Mouse (Mus musculus) forebrain, embryonic 13.5 days (tissue): ENCODE measurements around the gene Id3. TPM values are rescaled to one million over a fixed set of nuclear protein-coding genes. Genes with fewer than 3 reads are reported as not detected.

Source experiments
- ATAC-seq: fragments of 200-750 bp; cut with Nextera tagmentation; 2 replicates; pipeline ENCODE4 v1.8.0; 2017
- H3K27ac ChIP-seq: fragments of 300-500 bp; sonication (generic); 2 replicates; pipeline ENCODE4 v1.5.1; 2015; ENCODE audit warnings: inconsistent platforms, mild to moderate bottlenecking, moderate library complexity
- H3K27me3 ChIP-seq: fragments of 300-500 bp; sonication (generic); 2 replicates; pipeline ENCODE4 v1.6.1; 2015; ENCODE audit warnings: mild to moderate bottlenecking, inconsistent platforms
- H3K36me3 ChIP-seq: fragments of 300-500 bp; sonication (generic); 2 replicates; pipeline ENCODE4 v1.6.1; 2015; ENCODE audit warnings: mild to moderate bottlenecking, inconsistent platforms; ENCODE audit not compliant: poor library complexity, severe bottlenecking
- H3K4me1 ChIP-seq: fragments of 300-500 bp; sonication (generic); 2 replicates; pipeline ENCODE4 v1.6.1; 2015; ENCODE audit warnings: inconsistent platforms
- H3K4me2 ChIP-seq: fragments of 300-500 bp; sonication (generic); 2 replicates; pipeline ENCODE4 v1.6.1; 2015; ENCODE audit warnings: inconsistent platforms, mild to moderate bottlenecking, moderate library complexity
- H3K4me3 ChIP-seq: fragments of 300-500 bp; sonication (generic); 2 replicates; pipeline ENCODE4 v1.5.1; 2015; ENCODE audit warnings: mild to moderate bottlenecking, inconsistent platforms
- H3K9ac ChIP-seq: fragments of 300-500 bp; sonication (generic); 2 replicates; pipeline ENCODE4 v1.6.1; 2015; ENCODE audit warnings: mild to moderate bottlenecking, inconsistent platforms
- H3K9me3 ChIP-seq: fragments of 300-500 bp; sonication (generic); replicated peaks from 2 replicates; pipeline ENCODE4 v1.6.1; 2016; ENCODE audit warnings: inconsistent platforms
- WGBS: fragments of 180-500 bp; shearing (Covaris S2); methylation state at CpG from one replicate; pipeline ENCODE4 v1.1.7; 2015; 5-methylcytosine and 5-hydroxymethylcytosine counted together
- polyA plus RNA-seq: library from polyadenylated mRNA; unstranded; fragments of >200 nt; fragmentation: Nextera tagmentation; extraction: Ambion mirVana; gene quantifications from 2 replicates; pipeline ENCODE4 v1.2.1, GENCODE M21; 2015

The Id3 gene
- polyA plus RNA-seq, 1 experiment from 2014 or later: 90.9 TPM

DNA sequence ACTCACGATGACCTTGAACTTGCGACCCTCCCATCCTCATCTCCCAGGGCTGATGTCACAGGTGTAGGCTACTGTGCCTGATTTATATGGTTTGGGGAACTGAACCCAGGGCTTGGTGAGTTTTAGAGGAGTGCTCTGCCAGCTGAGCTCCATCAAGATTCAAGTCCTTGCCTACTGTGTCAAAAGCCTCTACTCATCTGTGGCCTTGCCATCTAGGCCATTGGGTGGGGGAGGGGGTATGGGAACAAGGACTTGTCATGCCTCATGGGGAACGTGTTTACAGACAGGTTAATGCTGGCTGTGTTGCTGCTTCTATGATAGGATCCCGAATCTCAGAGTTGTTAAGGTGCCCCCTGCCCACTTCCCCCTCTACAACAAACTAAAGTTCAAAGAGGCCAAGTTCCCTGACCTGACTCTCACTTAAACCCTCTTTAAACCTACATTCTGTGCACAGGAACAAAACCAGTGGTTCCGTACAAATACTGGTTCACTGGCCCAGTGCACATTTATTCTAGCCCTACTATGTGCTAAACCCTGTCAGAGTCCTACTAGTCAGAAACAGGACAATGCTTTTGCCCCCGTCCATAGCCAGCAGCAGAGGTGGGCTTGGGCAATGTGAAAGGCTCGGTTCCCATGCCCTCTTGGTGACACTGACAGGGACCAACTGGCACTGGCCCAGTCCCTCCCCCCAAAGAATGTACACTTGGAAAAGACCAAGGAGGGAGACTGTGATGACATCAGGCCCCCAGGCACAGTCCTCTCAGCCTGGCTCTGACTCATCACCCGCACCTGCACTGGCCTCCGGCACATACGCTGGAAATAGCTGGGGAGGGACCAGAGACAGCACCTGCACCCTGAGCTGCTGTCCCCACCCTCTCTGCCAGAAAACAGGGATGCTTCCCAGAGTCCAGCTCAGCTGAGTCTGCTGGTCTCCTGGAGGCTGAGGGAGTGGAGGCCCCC lies 33.1 kb upstream of the Id3 start:
- no peak overlapping the region for H3K4me2 ChIP-seq

DNA sequence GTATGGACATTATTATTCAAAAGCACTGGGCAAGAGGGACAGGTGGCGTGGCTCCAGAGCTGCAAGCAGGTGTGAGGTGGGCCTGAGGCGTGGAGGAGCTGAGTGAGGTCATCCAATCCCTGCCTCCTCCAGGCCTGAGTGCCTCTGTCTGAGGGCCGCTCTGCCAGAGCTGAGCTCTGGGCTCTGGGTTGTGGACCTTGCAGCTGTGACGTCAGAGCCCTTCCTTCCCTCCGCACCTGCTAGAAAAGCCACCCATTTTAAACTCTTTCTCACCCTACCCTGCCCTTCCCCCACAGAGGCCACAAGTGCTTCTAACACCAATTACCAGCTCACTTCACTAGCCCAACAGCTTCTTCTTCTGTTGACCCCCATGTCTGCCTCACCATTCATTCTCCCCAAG lies 31.0 kb upstream of the Id3 start:
- no peak for ATAC-seq
- no peak overlapping the region for H3K9ac ChIP-seq
- no peak overlapping the region for H3K27ac ChIP-seq
- WGBS: 69% methylated on average over 5 of the region's 5 CpGs
- H3K27me3 ChIP-seq: no peaks in the 10 kb centered on the region
- H3K9me3 ChIP-seq: no peaks in the 10 kb centered on the region
- no peak overlapping the region for H3K4me2 ChIP-seq
- no peaks in the 10 kb centered on the region for H3K36me3 ChIP-seq
- H3K4me3 ChIP-seq: no peak overlapping the region
- H3K4me1 ChIP-seq: no peaks in the 10 kb centered on the region

More for the DNA sequence above, 33.1 kb upstream of the Id3 start:
- no peak overlapping the region for H3K9ac ChIP-seq
- H3K9me3 ChIP-seq: no peaks in the 10 kb centered on the region
- H3K36me3 ChIP-seq: no peaks in the 10 kb centered on the region
- H3K27me3 ChIP-seq: 0 out of 2 replicates have a peak, but pooled peaks cover 2% of the 10 kb centered on the region
- no peak overlapping the region for H3K4me3 ChIP-seq
- ATAC-seq: no peak
- H3K4me1 ChIP-seq: peaks cover 2% of the 10 kb centered on the region
- H3K27ac ChIP-seq: no peak overlapping the region
- WGBS: 85% methylated on average over 10 of the region's 10 CpGs

DNA sequence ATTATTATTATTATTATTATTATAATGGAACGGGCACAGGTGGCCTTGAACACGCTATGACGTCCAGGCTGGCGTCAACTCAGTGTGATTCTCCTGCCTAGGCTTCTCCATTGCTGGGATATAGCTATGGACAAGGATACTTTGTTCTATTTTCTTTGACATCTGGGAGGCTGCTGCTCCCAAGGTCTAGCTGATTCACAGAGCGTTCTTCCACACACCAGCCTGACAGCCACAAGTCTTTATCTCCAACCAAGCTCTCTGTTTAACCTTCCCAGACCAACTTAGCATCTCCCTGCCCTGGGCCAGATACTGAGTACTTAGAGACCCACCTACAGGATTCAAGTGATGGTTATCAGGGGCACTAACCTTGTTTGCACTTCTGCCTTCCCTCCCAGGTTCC lies 28.6 kb upstream of the Id3 start:
- 87% methylated on average over 5 of the region's 5 CpGs for WGBS
- no peaks in the 10 kb centered on the region for H3K9me3 ChIP-seq
- H3K27ac ChIP-seq: no peak overlapping the region
- H3K4me3 ChIP-seq: no peak overlapping the region
- ATAC-seq: no peak
- no peak overlapping the region for H3K9ac ChIP-seq
- no peaks in the 10 kb centered on the region for H3K27me3 ChIP-seq
- no peaks in the 10 kb centered on the region for H3K36me3 ChIP-seq
- no peak overlapping the region for H3K4me2 ChIP-seq
- H3K4me1 ChIP-seq: no peaks in the 10 kb centered on the region

DNA sequence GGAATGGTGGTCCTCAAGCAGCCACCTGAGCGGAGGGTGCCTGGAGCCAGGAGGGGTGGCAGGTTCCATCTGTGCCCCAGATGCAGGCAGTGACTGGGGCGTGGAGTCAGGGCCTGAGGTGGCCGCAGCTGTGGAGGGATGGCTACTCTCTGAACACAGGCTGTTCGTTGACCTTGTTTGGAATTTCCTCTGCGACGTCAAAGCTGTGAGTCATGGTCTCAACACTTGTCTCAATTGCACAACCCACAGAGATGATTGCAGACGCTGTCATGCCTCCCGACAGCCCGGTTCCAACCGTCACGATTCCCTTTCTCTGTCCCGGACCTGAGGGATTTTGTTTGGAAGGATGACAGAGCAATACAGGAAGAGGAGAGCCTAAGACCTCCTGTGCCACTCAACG lies 26.3 kb upstream of the Id3 start:
- WGBS: 75% methylated on average over 13 of the region's 13 CpGs
- Histone ChIP-seq H3K9me3 (no peaks in the 10 kb centered on the region), H3K4me1 (no peaks in the 10 kb centered on the region), H3K9ac (no peak overlapping the region), H3K4me3 (no peak overlapping the region), H3K4me2 (no peak overlapping the region), H3K36me3 (no peaks in the 10 kb centered on the region), H3K27me3 (no peaks in the 10 kb centered on the region), H3K27ac (no peak overlapping the region)
- no peak for ATAC-seq

DNA sequence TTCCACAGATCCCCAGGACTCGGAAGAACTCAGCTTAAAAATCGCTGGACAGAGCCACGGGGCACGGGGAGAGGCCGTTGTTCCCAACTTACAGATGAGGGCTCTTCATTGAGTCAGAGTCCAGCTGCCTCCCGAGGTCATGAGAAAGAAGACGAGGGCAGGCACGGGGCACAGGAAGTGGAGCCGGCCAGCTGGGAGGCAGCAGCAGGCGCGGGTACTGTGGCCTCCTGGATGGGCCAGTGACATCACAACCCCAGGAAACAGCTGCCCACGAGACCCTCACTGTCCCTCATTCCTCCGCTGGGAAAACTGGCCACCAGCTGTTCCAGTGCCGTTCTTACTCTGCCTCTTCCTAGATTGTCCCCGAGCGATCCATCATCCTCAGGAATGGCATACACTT lies 23.3 kb upstream of the Id3 start:
- Histone ChIP-seq H3K9ac (no peak overlapping the region), H3K27me3 (no peaks in the 10 kb centered on the region), H3K4me3 (no peak overlapping the region), H3K36me3 (no peaks in the 10 kb centered on the region), H3K4me2 (no peak overlapping the region), H3K9me3 (no peaks in the 10 kb centered on the region), H3K4me1 (no peaks in the 10 kb centered on the region), H3K27ac (no peak overlapping the region)
- 57% methylated on average over 16 of the region's 16 CpGs for WGBS
- ATAC-seq: no peak

DNA sequence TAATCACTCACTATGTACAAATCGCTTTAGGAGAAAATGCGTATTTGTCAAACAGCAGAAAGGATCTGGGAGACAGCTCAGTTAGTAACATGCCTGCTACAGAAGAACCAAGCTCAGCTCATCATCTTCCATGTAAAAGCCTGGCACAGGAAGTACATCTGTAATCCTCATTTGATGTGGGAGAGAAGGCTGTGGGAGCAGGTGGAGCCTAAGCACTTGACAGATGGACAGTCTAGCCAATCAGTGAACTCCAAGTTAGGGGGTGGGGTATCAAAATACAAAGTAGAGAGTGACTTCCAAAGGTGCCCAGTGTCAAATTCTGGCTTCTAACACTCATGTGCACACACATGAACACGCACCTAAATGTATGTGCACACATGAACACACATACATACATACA lies 22.1 kb upstream of the Id3 start:
- H3K4me2 ChIP-seq: no peak overlapping the region
- no peaks in the 10 kb centered on the region for H3K9me3 ChIP-seq
- H3K36me3 ChIP-seq: no peaks in the 10 kb centered on the region
- WGBS: 97% methylated on average over 3 of the region's 3 CpGs
- no peak for ATAC-seq
- H3K27me3 ChIP-seq: no peaks in the 10 kb centered on the region
- H3K4me3 ChIP-seq: no peak overlapping the region
- H3K27ac ChIP-seq: no peak overlapping the region
- no peaks in the 10 kb centered on the region for H3K4me1 ChIP-seq
- no peak overlapping the region for H3K9ac ChIP-seq

DNA sequence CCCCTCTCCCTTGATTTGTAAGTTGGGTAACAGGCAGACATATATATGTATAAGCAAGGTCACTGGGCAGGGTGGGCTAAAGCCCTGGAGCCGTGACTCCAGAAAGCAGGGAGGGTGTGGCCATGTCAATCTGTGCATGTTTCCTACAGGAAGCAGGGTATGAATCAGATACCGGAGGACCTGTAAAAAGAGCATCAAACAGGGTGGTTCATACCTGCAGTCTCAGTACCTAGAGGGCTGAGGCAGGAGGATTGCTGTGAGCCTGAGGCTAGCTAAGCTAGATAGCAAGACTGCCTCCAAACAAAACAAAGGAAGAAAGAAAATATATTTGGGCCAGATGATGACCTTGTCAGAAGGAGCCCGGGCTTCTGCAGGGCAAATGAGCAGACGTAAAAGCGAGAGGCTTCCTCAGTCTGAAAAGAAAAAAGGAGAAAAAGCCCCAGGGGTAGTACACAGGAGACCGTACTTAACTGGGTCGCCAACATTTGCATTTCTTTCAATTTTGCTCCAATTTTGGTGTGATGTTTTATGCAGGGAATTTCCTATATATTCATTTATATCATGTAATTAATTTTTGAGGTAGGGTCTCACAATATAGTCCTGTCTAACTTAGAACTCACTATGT lies 21.3 kb upstream of the Id3 start:
- H3K27ac ChIP-seq: no peak overlapping the region
- no peak overlapping the region for H3K9ac ChIP-seq
- no peaks in the 10 kb centered on the region for H3K9me3 ChIP-seq
- ATAC-seq: no peak
- 85% methylated on average over 7 of the region's 7 CpGs for WGBS
- H3K36me3 ChIP-seq: no peaks in the 10 kb centered on the region
- H3K27me3 ChIP-seq: no peaks in the 10 kb centered on the region
- H3K4me2 ChIP-seq: no peak overlapping the region
- no peaks in the 10 kb centered on the region for H3K4me1 ChIP-seq
- no peak overlapping the region for H3K4me3 ChIP-seq

DNA sequence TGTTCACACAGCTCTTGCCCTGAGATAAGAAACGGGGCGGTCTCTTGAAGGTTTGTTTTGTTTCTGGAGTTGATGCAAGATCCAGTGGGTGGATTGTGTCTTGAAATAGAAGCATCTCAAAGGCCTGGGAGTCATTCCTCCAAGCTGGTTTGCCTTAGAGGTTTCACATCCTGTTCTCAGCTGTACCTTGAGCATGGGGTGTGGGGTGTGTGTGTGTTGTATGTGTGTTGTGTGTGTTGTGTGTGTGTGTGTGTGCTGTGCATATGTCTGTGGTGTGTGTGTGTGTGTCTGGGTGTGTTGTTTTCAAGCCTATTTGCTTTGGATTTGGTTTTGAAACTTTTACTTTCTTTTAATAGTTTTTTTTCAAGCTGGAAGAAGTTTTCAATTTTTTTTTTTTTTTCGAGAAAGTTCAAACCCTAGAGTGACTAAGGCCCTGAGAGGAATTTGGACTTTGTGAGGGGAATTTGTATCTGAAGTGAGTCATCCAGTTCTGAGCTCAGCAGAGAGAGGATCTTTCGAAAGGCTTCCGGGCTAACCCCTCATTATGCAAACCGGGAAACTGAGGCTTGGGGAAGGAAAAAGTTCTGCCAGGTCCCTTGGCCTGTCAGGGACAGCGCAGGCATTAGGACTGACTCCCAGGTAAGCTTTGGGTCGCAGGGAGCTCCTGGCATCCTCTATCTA lies 20.0 kb upstream of the Id3 start:
- H3K4me3 ChIP-seq: no peak overlapping the region
- no peak for ATAC-seq
- 78% methylated on average over 8 of the region's 8 CpGs for WGBS
- no peaks in the 10 kb centered on the region for H3K27me3 ChIP-seq
- H3K4me1 ChIP-seq: no peaks in the 10 kb centered on the region
- no peaks in the 10 kb centered on the region for H3K9me3 ChIP-seq
- H3K9ac ChIP-seq: no peak overlapping the region
- no peaks in the 10 kb centered on the region for H3K36me3 ChIP-seq
- no peak overlapping the region for H3K27ac ChIP-seq
- H3K4me2 ChIP-seq: no peak overlapping the region

DNA sequence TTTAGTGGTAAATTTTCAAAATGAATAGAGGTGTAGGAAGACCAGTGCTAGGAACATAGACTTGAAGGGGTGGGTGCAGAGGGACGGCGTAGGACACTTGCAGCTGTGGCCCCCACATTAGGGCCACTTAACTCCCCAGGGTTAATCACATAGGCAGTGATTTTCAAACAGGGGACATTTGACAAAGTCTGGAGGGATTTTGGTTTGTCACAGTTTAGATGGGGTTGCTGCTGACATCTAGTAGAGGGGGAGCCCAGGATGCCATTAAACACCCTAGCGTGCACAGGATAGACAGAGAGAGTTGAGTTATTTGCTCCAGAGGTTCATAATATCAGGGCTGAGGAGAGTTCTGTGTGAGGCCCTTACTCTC lies 19.5 kb upstream of the Id3 start:
- Histone ChIP-seq H3K4me1 (no peaks in the 10 kb centered on the region), H3K4me2 (no peak overlapping the region), H3K27ac (no peak overlapping the region), H3K4me3 (no peak overlapping the region), H3K36me3 (no peaks in the 10 kb centered on the region), H3K9ac (no peak overlapping the region), H3K9me3 (no peaks in the 10 kb centered on the region), H3K27me3 (no peaks in the 10 kb centered on the region)
- ATAC-seq: no peak
- WGBS: 94% methylated on average over 3 of the region's 3 CpGs

DNA sequence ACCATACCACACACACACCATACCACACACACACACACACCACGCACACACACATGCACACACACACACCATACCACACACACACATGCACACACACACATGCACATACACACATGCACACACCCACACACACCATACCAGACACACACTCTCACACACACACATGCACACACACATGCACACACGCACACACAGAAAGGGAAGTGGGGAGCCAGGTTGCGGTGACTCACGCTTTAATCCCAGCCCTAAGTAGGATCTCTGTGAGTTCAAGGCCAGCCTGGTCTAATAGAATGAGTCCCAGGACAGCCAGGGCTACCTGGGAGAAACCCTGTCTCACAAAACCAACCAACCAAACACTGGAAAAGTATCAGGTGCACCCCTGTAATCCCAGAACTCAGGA lies 18.7 kb upstream of the Id3 start:
- no peak for ATAC-seq
- Histone ChIP-seq H3K27me3 (no peaks in the 10 kb centered on the region), H3K4me1 (no peaks in the 10 kb centered on the region), H3K27ac (no peak overlapping the region), H3K4me3 (no peak overlapping the region), H3K4me2 (no peak overlapping the region), H3K9ac (no peak overlapping the region), H3K9me3 (no peaks in the 10 kb centered on the region), H3K36me3 (no peaks in the 10 kb centered on the region)
- WGBS: 95% methylated on average over 4 of the region's 4 CpGs

DNA sequence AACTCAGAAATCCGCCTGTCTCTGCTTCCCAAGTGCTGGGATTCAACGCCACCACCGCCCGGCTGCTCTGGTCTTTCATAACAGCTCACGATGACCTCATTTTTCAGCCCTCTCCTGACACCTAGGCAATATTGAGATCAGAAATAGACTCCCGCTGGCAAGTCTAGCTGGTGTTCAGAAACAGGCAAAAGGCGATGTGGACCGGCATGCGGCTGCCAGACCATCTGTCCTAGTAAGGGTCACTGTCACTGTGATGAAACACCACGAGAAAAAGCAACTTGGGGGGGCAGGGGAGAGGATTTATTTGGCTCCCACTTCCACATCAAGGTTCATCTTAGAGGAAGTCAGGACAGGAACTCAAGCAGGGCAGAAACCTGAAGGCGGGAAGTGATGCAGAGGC lies 17.8 kb upstream of the Id3 start:
- Histone ChIP-seq H3K4me2 (no peak overlapping the region), H3K4me1 (no peaks in the 10 kb centered on the region), H3K36me3 (no peaks in the 10 kb centered on the region), H3K9ac (no peak overlapping the region), H3K27me3 (no peaks in the 10 kb centered on the region), H3K4me3 (no peak overlapping the region), H3K9me3 (no peaks in the 10 kb centered on the region), H3K27ac (no peak overlapping the region)
- 91% methylated on average over 11 of the region's 11 CpGs for WGBS
- ATAC-seq: no peak

DNA sequence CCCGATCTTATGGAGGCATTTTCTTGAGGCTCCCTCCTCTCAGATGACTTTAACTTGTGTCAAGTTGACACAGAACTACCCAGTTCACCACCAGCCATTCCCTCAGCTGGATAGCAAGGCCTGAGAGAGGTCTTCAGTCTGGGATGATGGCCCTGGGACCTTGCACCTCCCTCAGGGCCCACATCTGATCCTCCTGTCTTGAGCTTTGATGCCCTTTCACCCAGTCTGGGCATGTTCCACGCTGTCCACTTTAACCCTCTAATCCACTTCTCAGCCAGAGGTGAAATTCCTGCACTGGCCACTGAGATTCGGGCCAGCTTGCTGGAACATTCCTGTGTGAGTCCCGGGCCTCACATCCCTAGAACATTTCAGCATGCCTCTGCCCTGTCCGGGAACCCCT lies 17.3 kb upstream of the Id3 start:
- H3K27me3 ChIP-seq: no peaks in the 10 kb centered on the region
- H3K27ac ChIP-seq: no peak overlapping the region
- H3K4me2 ChIP-seq: no peak overlapping the region
- H3K36me3 ChIP-seq: no peaks in the 10 kb centered on the region
- no peak overlapping the region for H3K9ac ChIP-seq
- no peak overlapping the region for H3K4me3 ChIP-seq
- no peaks in the 10 kb centered on the region for H3K9me3 ChIP-seq
- H3K4me1 ChIP-seq: no peaks in the 10 kb centered on the region
- no peak for ATAC-seq
- WGBS: 89% methylated on average over 5 of the region's 5 CpGs
